Mouse (Mus musculus): ENCODE measurements around the gene Lctl. TPM values are rescaled to one million over a fixed set of nuclear protein-coding genes. Genes with fewer than 3 reads are reported as not detected.

Gene Lctl
- polyA plus RNA-seq (2015; fragmentation: Nextera tagmentation; extraction: Ambion mirVana): 0.13 and 0.36 TPM in 2 replicates

GRCm38 (mm10) chr9:64116876-64117275 is at the start of gene Lctl:
Gene Lctl, plus strand, starts transcription at chr9:64117147.

GRCm38 (mm10) chr9:64172816-64173665 is 56.1 kb downstream of the Lctl start, which contains the start of the genes Zwilch and Rpl4:
Gene Zwilch, minus strand, starts transcription at chr9:64173104.
Gene Rpl4, plus strand, starts transcription at chr9:64173375.

GRCm38 (mm10) chr9:64178974-64179646 is 62.2 kb downstream of the Lctl start, which contains the start of gene Snapc5:
Gene Snapc5, plus strand, starts transcription at chr9:64179274.

Other genes starting within 250 kb of the Lctl start
- 4.0 and 9.1 TPM in 2 replicates for gene Smad6, start 95.1 kb upstream of the Lctl start, polyA plus RNA-seq (2015; fragmentation: Nextera tagmentation; extraction: Ambion mirVana)
- gene Zwilch, start 56.0 kb downstream of the Lctl start, polyA plus RNA-seq (2015; fragmentation: Nextera tagmentation; extraction: Ambion mirVana): 3.4 and 5.9 TPM in 2 replicates
- 918 and 950 TPM in 2 replicates for gene Rpl4, start 56.2 kb downstream of the Lctl start, polyA plus RNA-seq (2015; fragmentation: Nextera tagmentation; extraction: Ambion mirVana)
- gene Snapc5, start 62.1 kb downstream of the Lctl start, polyA plus RNA-seq (2015; fragmentation: Nextera tagmentation; extraction: Ambion mirVana): 39.4 and 46.3 TPM in 2 replicates
- 0.94 and 1.8 TPM in 2 replicates for gene Uchl4, start 118.1 kb downstream of the Lctl start, polyA plus RNA-seq (2015; fragmentation: Nextera tagmentation; extraction: Ambion mirVana)
- 53.0 and 64.7 TPM in 2 replicates for gene Map2k1, start 136.5 kb downstream of the Lctl start, polyA plus RNA-seq (2015; fragmentation: Nextera tagmentation; extraction: Ambion mirVana)
- gene Tipin, start 164.4 kb downstream of the Lctl start, polyA plus RNA-seq (2015; fragmentation: Nextera tagmentation; extraction: Ambion mirVana): 121 and 136 TPM in 2 replicates
- gene Dis3l, start 224.1 kb downstream of the Lctl start, polyA plus RNA-seq (2015; fragmentation: Nextera tagmentation; extraction: Ambion mirVana): 7.7 and 11.0 TPM in 2 replicates

Measured in adrenal gland, postnatal 0 days (tissue).